Mouse (Mus musculus) urinary bladder, postnatal 14 days (tissue): ENCODE measurements around the gene Exoc8.

Experiments
- DNase-seq: peaks from one replicate; pipeline ENCODE4 v3.0.0; 2021; ENCODE audit warnings: low spot score

The Exoc8 gene

GRCm38 (mm10) chr8:124905482-124905881 lies 8.0 kb upstream of the Exoc8 start:
- no peak for DNase-seq

- no peak for DNase-seq
Measured at GRCm38 (mm10) chr8:124903198-124903597, 5.7 kb upstream of the Exoc8 start.

GRCm38 (mm10) chr8:124898251-124898905 lies 873 bp upstream of the Exoc8 start:
- DNase-seq, result no peak

GRCm38 (mm10) chr8:124896632-124897385 lies 696 bp downstream of the Exoc8 start:
- DNase-seq, result peak; percentile 82

- DNase-seq, result no peak
Measured at GRCm38 (mm10) chr8:124896010-124896631, 1.4 kb downstream of the Exoc8 start.

GRCm38 (mm10) chr8:124892596-124892995 lies 4.9 kb downstream of the Exoc8 start:
- no peak for DNase-seq

- no peak for DNase-seq
Measured at GRCm38 (mm10) chr8:124888385-124888784, 9.1 kb downstream of the Exoc8 start.

GRCm38 (mm10) chr8:124878946-124879526 lies 18.5 kb downstream of the Exoc8 start:
- DNase-seq, result no peak

- no peak for DNase-seq
Measured at GRCm38 (mm10) chr8:124878141-124878540, 19.4 kb downstream of the Exoc8 start.

- no peak for DNase-seq
Measured at GRCm38 (mm10) chr8:124872690-124873089, 24.8 kb downstream of the Exoc8 start.

GRCm38 (mm10) chr8:124872081-124872480 lies 25.4 kb downstream of the Exoc8 start:
- DNase-seq, result no peak

- DNase-seq, result no peak
Measured at GRCm38 (mm10) chr8:124871474-124871873, 26.0 kb downstream of the Exoc8 start.

- no peak for DNase-seq
Measured at GRCm38 (mm10) chr8:124869708-124870107, 27.8 kb downstream of the Exoc8 start.

- DNase-seq, result no peak
Measured at GRCm38 (mm10) chr8:124867126-124867525, 30.4 kb downstream of the Exoc8 start.

GRCm38 (mm10) chr8:124866669-124867068 lies 30.8 kb downstream of the Exoc8 start:
- no peak for DNase-seq

- DNase-seq, result no peak
Measured at GRCm38 (mm10) chr8:124863729-124864128, 33.8 kb downstream of the Exoc8 start.

GRCm38 (mm10) chr8:124863163-124863677 lies 34.3 kb downstream of the Exoc8 start:
- no peak for DNase-seq

GRCm38 (mm10) chr8:124862321-124863162 lies 35.0 kb downstream of the Exoc8 start, which contains the start of the genes Gnpat and 2810004N23Rik:
TSS of gene Gnpat (plus strand) at chr8:124863033.
TSS of gene 2810004N23Rik (minus strand) at chr8:124863120.
- DNase-seq, result peak; percentile 91

- no peak for DNase-seq
Measured at GRCm38 (mm10) chr8:124860188-124860587, 37.3 kb downstream of the Exoc8 start.

- DNase-seq, result peak; percentile 23
Measured at GRCm38 (mm10) chr8:124859466-124859865, 38.0 kb downstream of the Exoc8 start.

GRCm38 (mm10) chr8:124853511-124853910 lies 44.0 kb downstream of the Exoc8 start:
- no peak for DNase-seq
